Mouse (Mus musculus) embryonic facial prominence, embryonic 13.5 days (tissue): ENCODE data around the gene Pkn1. TPM values are rescaled to one million over a fixed set of nuclear protein-coding genes. Genes with fewer than 3 reads are reported as not detected.

Experiments used
- ATAC-seq: fragments of 200-750 bp; cut with Nextera tagmentation; 2 replicates; pipeline ENCODE4 v1.8.0; 2017; ENCODE audit warnings: low read depth; ENCODE audit not compliant: insufficient number of reproducible peaks, insufficient read depth, low FRiP score, low TSS enrichment
- H3K27ac ChIP-seq: fragments of 300-500 bp; sonication (generic); 2 replicates; pipeline ENCODE4 v1.5.1; 2015; ENCODE audit warnings: moderate library complexity, mild to moderate bottlenecking, inconsistent platforms
- H3K27me3 ChIP-seq: fragments of 300-500 bp; sonication (generic); 2 replicates; pipeline ENCODE4 v1.6.1; 2015; ENCODE audit warnings: mild to moderate bottlenecking, inconsistent platforms
- H3K36me3 ChIP-seq: fragments of 300-500 bp; sonication (generic); 2 replicates; pipeline ENCODE4 v1.6.1; 2015; ENCODE audit warnings: mild to moderate bottlenecking, inconsistent platforms
- H3K4me1 ChIP-seq: fragments of 300-500 bp; sonication (generic); 2 replicates; pipeline ENCODE4 v1.6.1; 2015; ENCODE audit warnings: inconsistent platforms
- H3K4me2 ChIP-seq: fragments of 300-500 bp; sonication (generic); 2 replicates; pipeline ENCODE4 v1.6.1; 2015; ENCODE audit warnings: moderate library complexity, mild to moderate bottlenecking, inconsistent platforms
- H3K4me3 ChIP-seq: fragments of 300-500 bp; sonication (generic); 2 replicates; pipeline ENCODE4 v1.5.1; 2015; ENCODE audit warnings: mild to moderate bottlenecking, inconsistent platforms
- H3K9ac ChIP-seq: fragments of 300-500 bp; sonication (generic); 2 replicates; pipeline ENCODE4 v1.6.1; 2015; ENCODE audit warnings: mild to moderate bottlenecking, inconsistent platforms
- H3K9me3 ChIP-seq: fragments of 300-500 bp; sonication (generic); 2 replicates; pipeline ENCODE4 v1.6.1; 2016; ENCODE audit warnings: inconsistent platforms
- WGBS: fragments of 180-500 bp; shearing (Covaris S2); methylation state at CpG from one replicate; pipeline ENCODE4 v1.1.7; 2015; ENCODE audit warnings: mixed read lengths; 5-methylcytosine and 5-hydroxymethylcytosine counted together
- polyA plus RNA-seq: library from polyadenylated mRNA; unstranded; fragments of >200 nt; fragmentation: Nextera tagmentation; extraction: Ambion mirVana; gene quantifications from 2 replicates; pipeline ENCODE4 v1.2.1, GENCODE M21; 2015

Gene Pkn1
- 23.5 and 24.0 TPM in 2 replicates for polyA plus RNA-seq

DNA sequence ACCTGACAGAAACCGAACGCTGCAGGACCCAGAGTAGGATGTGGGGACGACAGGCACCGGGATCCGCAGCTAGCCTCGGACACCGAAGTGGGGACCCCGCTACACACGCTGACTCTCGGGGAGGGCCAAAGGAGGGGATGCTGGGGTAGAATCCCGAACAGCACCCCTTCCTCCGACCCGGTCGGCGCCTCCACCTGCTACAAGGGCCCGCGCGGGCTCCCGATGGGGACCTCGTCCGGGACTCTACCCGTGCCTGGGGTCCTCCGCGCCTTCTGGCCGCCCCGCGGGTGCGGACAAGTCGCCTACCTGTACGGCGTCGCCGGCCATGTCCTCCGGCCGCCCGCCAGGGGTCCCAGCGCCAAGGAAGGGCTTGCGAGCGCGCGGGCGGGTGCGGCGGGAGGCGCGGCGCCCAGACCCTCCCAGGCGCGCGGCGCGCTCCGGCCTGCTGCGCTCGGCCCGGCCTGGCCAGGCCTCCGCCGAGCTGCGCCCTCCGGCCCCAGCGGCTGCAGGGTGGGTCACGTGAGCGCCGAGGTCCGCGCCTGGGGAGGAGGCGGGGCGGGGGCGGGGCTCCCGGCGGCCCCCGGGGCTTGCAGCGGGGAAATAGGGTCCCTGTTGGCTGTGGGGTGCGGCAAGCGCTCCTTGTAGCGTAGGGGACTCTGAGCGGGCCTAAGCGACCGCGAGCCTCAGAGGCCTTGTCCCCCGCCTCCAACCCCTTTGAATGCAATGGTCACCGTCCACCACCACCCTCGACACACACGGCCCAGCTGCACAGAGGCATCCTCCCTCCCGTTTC lies at the start of gene Pkn1:
Pkn1 (minus strand) TSS at position 519 of the 793 bp plus-strand sequence.
- Histone ChIP-seq H3K4me1 (peaks cover 43% of the 10 kb centered on the region), H3K4me3 (peak within 1 kb of the TSS; percentile 85), H3K27ac (peak within 1 kb of the TSS; percentile 80), H3K9me3 (no peaks in the 10 kb centered on the region), H3K9ac (peak within 1 kb of the TSS; percentile 90), H3K27me3 (no peaks in the 10 kb centered on the region), H3K4me2 (peak within 1 kb of the TSS; percentile 93), H3K36me3 (no peaks in the 10 kb centered on the region)
- ATAC-seq = peak; percentile 61
- under 1% methylated on average over 80 of the region's 85 CpGs for WGBS

- peak overlapping the region; percentile 69 for H3K4me2 ChIP-seq
- peaks cover 16% of the 10 kb centered on the region for H3K4me1 ChIP-seq
- H3K9me3 ChIP-seq = no peaks in the 10 kb centered on the region
- WGBS = 41% methylated on average over 3 of the region's 3 CpGs
- no peaks in the 10 kb centered on the region for H3K36me3 ChIP-seq
- peak overlapping the region; percentile 45; the same call in 1 of the 2 replicates for H3K27ac ChIP-seq
- no peak for ATAC-seq
- H3K27me3 ChIP-seq = peaks cover 17% of the 10 kb centered on the region; the same call in 1 of the 2 replicates
- no peak overlapping the region for H3K9ac ChIP-seq
- no peak overlapping the region for H3K4me3 ChIP-seq
Measured at GRCm38 (mm10) chr8:83748708-83749107, 49.7 kb upstream of the Pkn1 start.

- Histone ChIP-seq H3K4me2 (peak overlapping the region; percentile 69), H3K36me3 (no peaks in the 10 kb centered on the region), H3K4me3 (peak overlapping the region; percentile 39), H3K9ac (peak overlapping the region; percentile 64), H3K27ac (peak overlapping the region; percentile 44), H3K9me3 (no peaks in the 10 kb centered on the region), H3K27me3 (peaks cover 17% of the 10 kb centered on the region; the same call in 1 of the 2 replicates), H3K4me1 (peaks cover 16% of the 10 kb centered on the region)
- ATAC-seq = peak; percentile 72
- 2% methylated on average over 28 of the region's 28 CpGs for WGBS
Measured at GRCm38 (mm10) chr8:83747661-83748346, 48.8 kb upstream of the Pkn1 start.

DNA sequence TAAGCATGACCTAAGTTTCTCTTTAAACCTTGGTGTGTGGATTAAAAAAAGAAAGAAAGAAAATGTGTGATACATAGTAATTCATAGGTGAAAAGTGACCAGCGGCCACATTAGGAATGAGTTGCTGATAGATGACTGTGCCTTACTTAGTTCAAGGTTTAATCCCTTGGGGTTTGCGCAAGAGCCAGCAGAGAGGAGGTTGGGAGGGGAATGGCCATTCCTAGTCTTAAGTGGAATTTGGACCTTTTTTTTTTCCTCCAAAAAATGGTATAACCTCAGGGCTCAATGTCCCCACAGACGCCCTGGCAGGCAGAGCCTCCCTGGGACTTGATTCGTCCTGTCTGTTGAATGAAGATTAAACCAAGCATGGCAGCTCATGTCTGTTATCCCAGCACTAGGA lies 45.1 kb upstream of the Pkn1 start:
- Histone ChIP-seq H3K4me3 (no peak overlapping the region), H3K4me2 (no peak overlapping the region), H3K4me1 (peaks cover 38% of the 10 kb centered on the region), H3K9me3 (no peaks in the 10 kb centered on the region), H3K36me3 (no peaks in the 10 kb centered on the region), H3K9ac (no peak overlapping the region), H3K27ac (no peak overlapping the region), H3K27me3 (peaks cover 17% of the 10 kb centered on the region; the same call in 1 of the 2 replicates)
- 71% methylated on average over 4 of the region's 4 CpGs for WGBS
- no peak for ATAC-seq

DNA sequence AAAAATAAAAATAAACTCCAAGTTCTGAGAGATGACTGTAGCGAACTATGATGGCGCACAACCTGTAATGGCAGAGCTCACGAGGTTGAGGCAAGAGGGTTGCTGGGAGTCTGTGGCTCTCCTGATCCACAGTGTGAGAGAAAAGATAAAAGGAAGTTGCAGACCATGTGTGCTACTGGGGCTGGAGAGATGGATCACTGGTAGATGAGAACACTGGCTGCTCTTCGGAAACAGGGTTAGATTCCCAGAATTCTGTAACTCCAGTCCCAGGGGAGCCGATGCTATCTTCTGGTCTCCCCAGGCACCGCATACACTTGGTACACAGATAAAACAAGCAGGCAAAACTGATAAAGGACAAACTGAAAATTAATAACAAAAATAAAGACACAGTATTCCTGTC lies 44.0 kb upstream of the Pkn1 start:
- Histone ChIP-seq H3K27ac (no peak overlapping the region), H3K9ac (no peak overlapping the region), H3K4me1 (peaks cover 40% of the 10 kb centered on the region), H3K9me3 (no peaks in the 10 kb centered on the region), H3K27me3 (peaks cover 9% of the 10 kb centered on the region; the same call in 1 of the 2 replicates), H3K36me3 (no peaks in the 10 kb centered on the region), H3K4me2 (no peak overlapping the region), H3K4me3 (no peak overlapping the region)
- 93% methylated on average over 6 of the region's 6 CpGs for WGBS
- no peak for ATAC-seq

DNA sequence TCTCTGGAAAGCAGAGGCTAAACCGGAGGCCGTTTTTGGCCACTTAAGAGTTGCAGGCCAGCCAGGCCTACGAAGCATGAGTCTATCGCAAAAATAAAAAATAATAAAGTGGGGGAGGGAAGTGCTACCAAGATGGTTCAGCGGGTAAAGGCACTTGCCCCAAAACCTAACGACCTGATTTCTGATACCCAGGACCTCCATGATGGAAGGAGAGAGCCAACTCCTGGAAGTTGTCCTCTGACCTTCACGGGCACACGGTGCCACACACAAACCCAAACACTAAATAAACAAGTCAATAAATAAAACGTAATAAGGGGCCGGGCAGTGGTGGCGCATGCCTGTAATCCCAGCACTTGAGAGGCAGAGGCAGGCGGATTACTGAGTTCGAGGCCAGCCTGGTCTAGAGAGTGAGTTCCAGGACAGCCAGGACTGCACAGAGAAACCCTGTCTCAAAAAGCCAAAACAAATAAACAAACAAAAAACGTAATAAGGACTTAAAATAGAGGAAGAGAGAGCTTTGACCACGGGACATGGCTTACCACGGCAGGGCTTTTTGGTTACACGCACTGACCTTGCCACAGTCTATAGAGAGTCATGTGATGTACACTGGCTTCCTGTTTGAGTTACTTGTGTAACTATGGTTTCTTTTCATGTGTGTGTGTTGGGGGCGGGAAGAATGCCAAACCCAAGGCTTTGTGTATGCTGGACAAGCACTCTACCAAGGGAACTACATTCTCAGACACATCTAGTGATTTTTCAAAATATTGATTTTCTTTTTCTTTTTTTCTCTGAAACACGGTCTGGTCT lies 43.1 kb upstream of the Pkn1 start:
- H3K36me3 ChIP-seq = no peaks in the 10 kb centered on the region
- peak overlapping the region; percentile 62 for H3K4me3 ChIP-seq
- peak overlapping the region; percentile 83; the same call in 1 of the 2 replicates for H3K9ac ChIP-seq
- peaks cover 4% of the 10 kb centered on the region; the same call in 1 of the 2 replicates for H3K27me3 ChIP-seq
- H3K27ac ChIP-seq = no peak overlapping the region
- ATAC-seq = no peak
- H3K4me2 ChIP-seq = peak overlapping the region; percentile 88
- WGBS = 77% methylated on average over 19 of the region's 19 CpGs
- H3K4me1 ChIP-seq = peaks cover 42% of the 10 kb centered on the region
- no peaks in the 10 kb centered on the region for H3K9me3 ChIP-seq

DNA sequence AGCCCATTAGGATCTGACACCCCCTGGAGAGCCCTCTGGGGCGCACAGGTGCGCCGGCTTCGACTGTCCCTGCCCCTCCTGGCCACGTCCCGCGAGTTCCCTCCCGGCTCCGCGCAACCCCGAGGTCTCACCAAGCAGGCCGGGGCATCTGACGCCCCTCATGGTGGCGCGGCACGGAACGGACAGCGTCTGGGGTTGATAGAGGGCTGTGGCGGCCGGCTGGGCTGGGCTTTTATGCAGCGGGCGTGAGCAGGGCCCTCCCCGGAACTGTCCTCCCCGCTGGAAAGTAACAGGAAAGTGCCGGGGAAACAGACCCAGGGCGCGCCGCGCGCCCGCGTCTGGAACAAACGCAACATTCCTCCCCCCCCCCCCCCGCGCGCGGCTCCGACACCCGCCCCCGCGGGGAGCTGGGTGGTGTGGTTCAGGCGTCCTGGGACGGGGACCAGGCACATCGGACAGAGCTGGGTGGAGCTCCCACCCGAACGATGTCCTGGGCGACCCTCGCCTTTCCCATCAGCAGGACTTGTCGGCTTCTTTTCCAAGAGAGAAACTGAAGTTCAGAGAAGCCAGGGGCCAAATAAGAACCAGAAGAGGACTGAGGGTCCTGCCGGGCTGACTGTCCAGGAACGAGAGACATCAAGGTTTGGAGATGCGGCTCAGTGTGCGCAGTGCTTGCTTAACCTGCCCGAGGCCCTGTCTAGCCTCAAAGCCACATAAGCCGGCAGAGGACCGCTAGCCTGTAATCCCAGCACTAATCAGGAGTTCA lies 42.2 kb upstream of the Pkn1 start, which contains the start of gene Adgre5:
Adgre5 (minus strand) TSS at position 351 of the 766 bp plus-strand sequence.
- no peak for ATAC-seq
- Histone ChIP-seq H3K36me3 (no peaks in the 10 kb centered on the region), H3K4me3 (peak within 1 kb of the TSS; percentile 62), H3K9me3 (no peaks in the 10 kb centered on the region), H3K4me2 (peak within 1 kb of the TSS; percentile 88), H3K4me1 (peaks cover 42% of the 10 kb centered on the region), H3K9ac (peak within 1 kb of the TSS; percentile 83), H3K27me3 (no peaks in the 10 kb centered on the region), H3K27ac (peak within 1 kb of the TSS; percentile 85)
- WGBS = 1% methylated on average over 47 of the region's 56 CpGs

GRCm38 (mm10) chr8:83740586-83740975 lies 41.6 kb upstream of the Pkn1 start:
- 22% methylated on average over 3 of the region's 3 CpGs for WGBS
- peak overlapping the region; percentile 88 for H3K4me2 ChIP-seq
- H3K27ac ChIP-seq = peak overlapping the region; percentile 85
- H3K9ac ChIP-seq = peak overlapping the region; percentile 83
- H3K9me3 ChIP-seq = no peaks in the 10 kb centered on the region
- no peaks in the 10 kb centered on the region for H3K36me3 ChIP-seq
- H3K27me3 ChIP-seq = no peaks in the 10 kb centered on the region
- H3K4me1 ChIP-seq = peaks cover 42% of the 10 kb centered on the region
- H3K4me3 ChIP-seq = peak overlapping the region; percentile 62
- ATAC-seq = no peak

GRCm38 (mm10) chr8:83739711-83740468 lies 40.9 kb upstream of the Pkn1 start:
- H3K9ac ChIP-seq = peak overlapping the region; percentile 83
- WGBS = 35% methylated on average over 8 of the region's 8 CpGs
- no peaks in the 10 kb centered on the region for H3K9me3 ChIP-seq
- peak overlapping the region; percentile 62 for H3K4me3 ChIP-seq
- peak overlapping the region; percentile 88 for H3K4me2 ChIP-seq
- peaks cover 42% of the 10 kb centered on the region for H3K4me1 ChIP-seq
- H3K36me3 ChIP-seq = no peaks in the 10 kb centered on the region
- no peaks in the 10 kb centered on the region for H3K27me3 ChIP-seq
- H3K27ac ChIP-seq = peak overlapping the region; percentile 85
- ATAC-seq = no peak
